Mouse (Mus musculus): Measurements from ENCODE around the gene Krtap16-1.
A peak's percentile ranks its signal among the peaks of the same experiment; 100 is the strongest.

The Krtap16-1 gene

DNA sequence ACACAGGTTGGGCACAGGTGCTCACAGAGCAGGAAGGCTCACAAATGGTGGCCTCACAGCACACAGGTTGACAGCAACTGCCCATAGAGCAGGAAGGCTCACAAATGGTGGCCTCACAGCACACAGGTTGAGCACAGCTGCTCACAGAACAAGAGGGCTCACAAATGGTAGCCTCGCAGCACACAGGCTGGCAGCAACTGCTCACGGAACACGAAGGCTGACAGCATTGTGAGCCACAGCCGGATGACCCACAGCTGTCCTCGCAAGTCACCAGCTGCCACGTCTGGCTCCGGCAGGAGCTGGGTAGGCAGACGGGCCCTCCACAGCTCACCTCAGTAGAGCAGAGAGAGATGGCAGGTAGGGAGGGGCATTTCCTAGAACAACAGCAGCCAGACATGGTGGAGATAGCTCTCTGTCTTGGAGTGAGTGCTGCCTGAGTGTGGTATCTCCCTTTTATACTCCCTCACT, at the start of gene Krtap16-1:
Gene Krtap16-1, minus strand, starts transcription at position 418 of the 468 bp plus-strand sequence.
- DNase-seq (ENCODE audit: low spot score), result no peak

DNA sequence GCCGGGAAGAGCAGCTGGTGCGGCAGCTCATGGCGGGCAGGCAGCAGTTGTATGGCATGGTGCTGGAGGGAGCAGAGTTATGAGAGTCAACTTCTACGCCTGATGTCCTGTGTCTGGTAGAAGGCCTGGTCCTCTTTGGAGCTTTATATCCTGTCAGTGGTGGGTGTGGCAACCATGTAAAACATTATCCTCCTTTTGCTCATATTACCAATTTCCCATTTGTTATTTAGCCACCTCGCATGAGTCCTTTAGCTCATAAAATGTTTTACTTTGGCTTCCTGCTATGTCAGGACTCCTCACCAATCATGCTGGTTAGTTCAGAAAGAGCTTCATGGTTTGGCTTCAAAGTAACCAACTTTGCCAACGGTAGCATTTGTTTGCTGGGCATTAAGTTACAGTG, 43.4 kb upstream of the Krtap16-1 start, which contains the start of gene Krt33b:
Gene Krt33b, minus strand, starts transcription at position 101 of the 400 bp plus-strand sequence.
- DNase-seq (ENCODE audit: low spot score), result no peak

DNA sequence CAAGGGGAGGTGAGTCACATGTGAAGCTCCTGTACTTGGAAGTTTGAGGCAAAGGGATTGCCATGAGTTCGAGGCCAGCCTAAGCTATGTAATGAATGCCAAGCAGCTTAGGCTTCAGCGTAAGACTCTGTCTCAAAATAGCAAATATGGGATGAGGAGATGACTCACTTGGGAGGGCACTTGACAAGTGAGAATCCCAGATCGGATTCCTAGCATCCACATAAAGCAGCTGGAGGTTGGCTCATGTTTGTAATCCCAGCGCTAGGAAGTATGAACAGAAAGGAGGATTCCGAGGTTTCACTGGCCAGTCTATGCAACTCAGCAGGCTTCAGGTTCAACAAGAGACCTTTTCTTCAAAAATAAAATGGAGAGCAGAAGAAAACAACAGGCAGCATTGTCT, 35.0 kb upstream of the Krtap16-1 start:
- no peak for DNase-seq (ENCODE audit: low spot score)

DNA sequence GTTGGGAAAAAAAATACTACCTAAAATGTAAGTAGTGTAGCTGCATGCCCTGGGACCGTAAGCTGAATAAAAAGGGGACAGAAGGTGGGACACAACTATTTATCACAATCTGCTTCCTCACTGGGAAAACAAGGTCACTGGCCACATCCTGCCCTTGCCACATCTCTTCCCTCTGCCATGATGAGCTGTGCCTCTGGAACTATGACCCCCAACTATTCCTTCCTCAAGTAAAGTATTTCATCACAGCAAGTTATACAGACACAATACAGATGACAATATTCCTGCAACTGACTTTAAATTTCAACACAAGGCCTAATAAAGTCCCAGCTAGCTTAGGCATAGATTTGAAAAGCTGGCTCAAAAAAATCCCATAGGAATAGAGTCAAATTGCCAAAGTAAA, 33.1 kb upstream of the Krtap16-1 start:
- DNase-seq (ENCODE audit: low spot score), result no peak

DNA sequence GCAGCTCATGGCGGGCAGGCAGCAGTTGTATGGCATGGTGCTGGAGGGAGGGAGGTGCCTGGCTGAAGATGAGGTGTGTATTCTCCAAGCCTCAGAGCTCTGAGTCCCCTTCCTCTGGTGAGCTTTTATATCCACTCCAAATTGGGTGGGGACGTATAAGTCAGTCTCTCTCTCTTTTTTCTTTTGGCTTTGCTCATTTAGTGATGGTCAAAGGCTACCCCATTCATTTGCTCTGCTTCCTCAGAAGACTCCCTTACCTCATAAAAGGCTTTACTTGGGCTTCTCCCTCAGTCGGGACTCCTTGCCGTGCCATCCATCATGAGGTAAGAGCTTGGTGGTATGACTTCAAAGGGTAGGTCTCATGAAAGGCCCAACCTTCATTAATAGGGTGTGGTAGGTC, 29.7 kb upstream of the Krtap16-1 start, which contains the start of gene Krt33a:
Gene Krt33a, minus strand, starts transcription at position 101 of the 400 bp plus-strand sequence.
- no peak for DNase-seq (ENCODE audit: low spot score)

DNA sequence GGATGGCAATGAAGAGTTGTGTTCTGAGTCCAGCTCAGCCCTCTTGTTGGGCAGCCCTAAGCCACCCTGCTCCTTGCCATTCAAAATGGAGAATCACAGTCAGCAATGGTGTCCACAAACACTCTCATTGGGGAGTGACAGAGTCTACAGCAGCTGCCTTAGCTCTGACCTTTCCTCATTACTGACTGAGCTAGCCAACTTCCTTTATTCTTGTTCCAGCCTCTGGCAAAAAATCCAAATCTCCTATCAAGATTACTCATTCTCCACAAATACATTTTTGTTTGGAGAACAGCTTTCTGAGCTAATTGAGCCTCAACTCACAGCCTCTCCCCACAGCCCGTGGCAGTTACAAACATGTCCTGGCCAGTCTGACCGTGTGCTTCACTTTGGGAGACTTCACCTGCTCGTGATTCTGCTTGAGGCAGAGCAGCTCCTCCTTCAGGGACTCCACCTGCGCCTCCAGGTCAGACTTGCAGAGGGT, 27.3 kb upstream of the Krtap16-1 start:
- DNase-seq (ENCODE audit: low spot score), result no peak

DNA sequence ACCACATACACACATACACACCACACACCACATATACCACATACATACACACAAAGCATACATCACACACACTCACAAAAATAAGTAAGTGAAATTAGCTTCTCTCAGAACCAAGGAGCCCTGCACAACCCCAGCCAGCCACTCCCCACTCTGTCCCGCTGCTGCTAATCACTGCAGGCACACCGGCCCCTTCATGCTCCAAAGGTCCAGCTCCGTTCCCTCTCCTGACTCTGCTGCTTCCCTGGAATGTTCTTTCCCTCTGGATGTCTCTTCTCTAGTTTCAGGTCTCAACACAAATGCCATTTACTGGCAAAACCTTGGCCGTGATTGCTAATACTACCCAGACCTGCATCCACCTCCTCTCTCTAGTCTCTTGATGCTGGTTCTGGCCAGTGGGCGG, 24.3 kb upstream of the Krtap16-1 start:
- no peak for DNase-seq (ENCODE audit: low spot score)

DNA sequence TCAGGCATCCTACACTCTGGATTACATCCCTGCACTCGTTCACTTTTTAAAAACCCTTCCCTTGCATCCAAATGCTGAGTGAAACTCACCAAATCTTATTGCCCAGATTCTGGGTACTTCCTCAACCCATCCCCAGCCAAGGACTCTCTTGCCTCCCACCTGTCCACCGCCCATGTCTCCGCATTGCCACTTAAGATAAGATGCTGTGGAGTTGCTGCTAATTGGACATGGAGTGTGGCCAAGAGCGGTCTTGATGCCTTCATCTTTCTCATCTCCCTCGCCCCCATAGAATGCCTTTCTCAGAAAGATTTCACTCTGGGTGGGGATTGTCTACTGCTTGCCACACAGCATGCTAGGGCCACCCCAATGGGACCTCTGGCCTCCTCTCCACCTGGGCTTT, 21.9 kb upstream of the Krtap16-1 start:
- DNase-seq (ENCODE audit: low spot score), result no peak

DNA sequence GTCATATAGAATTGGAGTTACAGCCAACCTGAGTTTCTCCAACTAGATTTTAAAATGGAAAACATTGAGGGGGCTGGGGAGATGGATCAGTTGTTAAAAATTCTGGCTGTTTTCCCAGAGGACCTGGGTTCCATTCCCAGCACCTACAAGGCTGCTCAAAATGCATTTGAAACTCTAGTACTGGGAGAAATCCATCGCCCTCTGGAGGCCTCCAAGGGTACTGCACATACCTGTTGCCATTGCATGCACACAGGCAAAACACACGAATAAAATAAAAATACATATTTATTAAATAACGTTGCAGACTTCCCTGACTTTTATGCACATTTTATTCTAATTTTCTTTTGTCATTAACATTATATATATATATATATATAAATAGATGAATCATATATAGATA, 20.2 kb upstream of the Krtap16-1 start:
- no peak for DNase-seq (ENCODE audit: low spot score)

DNA sequence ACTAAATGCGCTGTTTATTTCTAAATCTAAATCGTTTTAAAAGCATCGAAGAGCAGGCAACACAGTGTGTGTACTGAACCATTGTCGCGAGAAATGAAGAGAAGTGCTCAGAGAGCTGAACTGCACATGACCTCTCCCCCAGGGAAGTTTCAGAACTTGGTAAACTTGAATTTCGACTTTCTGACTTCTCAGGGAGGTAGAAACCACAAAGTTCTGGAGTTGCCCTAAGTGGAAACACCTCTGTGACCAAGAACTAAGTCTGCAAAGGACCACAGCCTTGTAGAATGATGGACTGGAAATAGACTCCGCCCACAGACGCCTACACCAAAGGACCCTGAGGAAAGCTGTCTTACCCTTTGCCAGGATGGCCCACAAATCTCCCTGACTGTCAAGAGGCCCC, 19.5 kb upstream of the Krtap16-1 start:
- DNase-seq (ENCODE audit: low spot score), result no peak

DNA sequence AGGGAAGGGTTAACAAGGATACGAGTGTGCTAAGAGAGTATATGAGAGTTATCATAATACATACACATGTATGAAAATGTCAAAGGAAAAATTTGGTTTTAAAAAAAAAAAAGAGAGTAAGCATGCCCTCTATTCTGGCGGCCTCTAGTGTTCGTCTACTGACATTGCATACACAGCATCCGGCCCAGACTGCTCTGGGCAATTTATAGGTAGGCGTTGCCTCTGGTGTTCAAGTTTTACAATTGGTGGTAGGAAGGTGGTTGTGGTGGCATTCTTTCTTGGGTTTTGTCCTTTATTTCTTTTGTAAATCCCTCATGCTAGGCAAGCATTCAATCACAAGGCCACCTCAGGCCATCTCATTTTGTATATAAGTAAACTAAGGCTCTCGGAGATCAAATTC, 18.4 kb upstream of the Krtap16-1 start:
- DNase-seq (ENCODE audit: low spot score), result peak; percentile 6

DNA sequence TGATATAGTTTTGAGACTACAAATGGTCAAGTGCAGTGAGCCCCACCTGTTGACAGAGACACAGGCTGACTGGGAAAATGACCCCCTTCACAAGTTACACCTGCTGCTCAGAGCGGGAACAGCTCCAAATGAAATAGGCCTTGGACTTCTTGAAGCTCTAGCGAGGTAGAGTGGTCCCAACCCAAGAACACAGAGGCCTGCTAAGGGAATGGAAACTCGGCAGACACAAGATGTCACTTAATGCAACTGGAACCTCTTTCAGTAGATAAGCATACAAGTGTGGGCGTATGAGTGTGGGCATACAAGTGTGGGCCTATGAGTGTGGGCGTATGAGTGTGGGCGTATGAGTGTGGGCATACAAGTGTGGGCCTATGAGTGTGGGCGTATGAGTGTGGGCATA, 12.7 kb upstream of the Krtap16-1 start:
- DNase-seq (ENCODE audit: low spot score), result no peak

DNA sequence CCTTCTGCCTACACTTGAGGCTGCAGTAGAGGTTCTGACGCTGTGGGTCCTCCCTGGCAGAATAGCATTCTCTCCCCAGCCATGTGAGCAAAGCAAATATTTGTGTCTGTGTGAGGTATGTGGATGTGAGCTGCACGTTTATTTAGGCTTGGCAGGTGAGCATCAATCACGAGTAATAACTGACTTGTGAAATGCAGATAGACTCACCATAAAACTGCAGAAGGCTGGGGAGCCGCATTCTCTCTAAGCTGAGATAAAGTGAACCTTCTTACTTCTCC, 7.9 kb upstream of the Krtap16-1 start:
- no peak for DNase-seq (ENCODE audit: low spot score)

DNA sequence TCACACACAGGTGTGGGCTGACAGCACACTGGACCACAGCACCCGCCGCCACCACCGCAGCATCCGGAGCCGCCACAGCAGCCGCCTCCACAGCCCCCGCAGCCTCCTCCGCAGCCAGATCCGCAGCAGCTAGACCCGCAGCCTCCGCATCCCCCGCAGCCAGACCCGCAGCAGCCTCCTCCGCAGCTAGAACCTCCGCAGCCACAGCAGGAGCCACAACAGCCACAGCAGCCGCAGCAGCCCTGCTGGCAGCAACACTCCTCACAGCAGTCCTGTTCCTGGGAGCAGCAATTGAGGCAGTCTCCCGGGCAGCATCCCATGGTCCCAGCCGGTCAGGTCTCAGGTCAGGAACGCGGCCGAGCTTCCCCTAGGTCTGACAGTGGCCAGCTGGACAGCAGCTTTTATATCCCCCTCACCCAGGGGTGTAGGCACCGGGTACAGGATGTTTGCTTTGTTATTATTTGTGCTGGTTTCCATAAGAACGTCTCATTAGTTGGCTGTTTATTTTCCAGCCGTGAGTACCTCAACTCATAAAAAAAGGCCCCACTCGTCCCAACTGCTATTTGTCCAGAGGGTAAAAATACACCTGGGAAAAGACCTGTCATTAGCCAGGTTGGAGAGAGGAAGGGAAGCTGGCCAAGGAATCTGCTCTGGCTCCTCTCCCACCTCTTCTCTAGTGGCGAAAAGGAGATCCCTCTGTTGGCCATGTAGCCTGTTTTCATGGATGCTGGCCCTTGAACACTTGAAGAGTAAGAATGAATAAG, 7.4 kb upstream of the Krtap16-1 start, which contains the start of gene Krtap17-1:
Gene Krtap17-1, minus strand, starts transcription at position 375 of the 764 bp plus-strand sequence.
- no peak for DNase-seq (ENCODE audit: low spot score)

DNA sequence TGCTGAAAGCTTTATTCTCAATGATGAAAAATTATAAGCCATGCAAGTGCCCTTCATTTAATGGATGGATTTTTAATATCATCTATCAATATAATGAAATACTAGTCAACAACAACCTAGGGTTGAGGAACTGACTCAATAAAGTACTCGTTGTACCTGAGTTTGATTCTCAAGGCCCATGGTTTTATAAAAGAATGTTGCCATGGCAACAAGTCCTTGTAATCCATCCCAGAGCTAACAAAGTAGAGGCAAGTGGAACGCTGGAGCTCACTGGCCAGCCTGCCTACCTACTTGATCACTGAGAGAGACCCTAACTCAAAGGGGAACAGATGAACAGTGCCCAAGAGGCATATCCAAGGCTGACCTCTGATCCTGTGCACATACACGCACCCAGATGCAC, 4.2 kb upstream of the Krtap16-1 start:
- DNase-seq (ENCODE audit: low spot score), result no peak

DNA sequence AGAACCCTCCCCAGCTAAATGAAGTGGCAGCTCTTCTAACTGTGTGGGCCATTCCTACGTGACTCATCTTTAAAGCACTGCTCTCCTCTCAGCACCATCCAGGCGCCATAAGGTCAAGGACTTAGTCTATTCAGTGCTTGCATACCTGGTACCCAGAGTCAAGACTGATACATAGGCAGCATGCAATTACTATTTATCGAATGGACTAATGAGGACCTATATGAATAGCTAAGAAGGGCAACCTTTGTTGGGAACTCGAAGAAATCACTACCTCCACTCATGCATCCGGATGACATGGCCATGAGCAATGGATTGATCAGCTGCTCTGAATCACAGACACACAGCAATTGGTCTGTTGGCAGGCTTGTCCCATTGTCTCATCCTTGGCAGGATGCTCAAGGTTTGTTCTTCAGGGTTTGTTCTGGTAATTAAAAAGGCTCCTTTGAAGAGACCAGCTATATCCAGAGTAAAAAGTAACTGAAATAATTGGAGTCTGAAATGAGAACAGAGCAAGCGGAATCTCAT, 3.5 kb upstream of the Krtap16-1 start:
- DNase-seq (ENCODE audit: low spot score), result no peak

DNA sequence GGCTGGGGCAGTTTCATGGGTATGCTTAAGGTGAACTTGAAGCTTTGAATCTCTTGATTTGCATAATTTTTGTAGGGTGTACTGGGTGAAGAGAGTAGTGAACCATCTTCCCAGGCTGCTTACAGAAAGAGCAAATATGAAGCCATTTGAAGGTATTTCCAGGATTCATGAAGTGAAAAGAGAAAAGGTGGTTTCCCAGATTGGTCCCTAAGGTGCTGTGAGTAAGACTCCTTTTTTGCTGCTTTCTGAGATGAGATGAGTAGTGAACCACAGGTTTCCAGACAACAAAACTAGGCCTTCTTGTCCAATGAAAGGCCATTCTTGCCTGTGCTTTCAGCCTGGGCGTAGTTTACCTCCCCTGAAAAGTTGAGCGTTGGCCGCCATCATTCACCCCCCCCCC, 2.1 kb upstream of the Krtap16-1 start:
- DNase-seq (ENCODE audit: low spot score), result no peak

DNA sequence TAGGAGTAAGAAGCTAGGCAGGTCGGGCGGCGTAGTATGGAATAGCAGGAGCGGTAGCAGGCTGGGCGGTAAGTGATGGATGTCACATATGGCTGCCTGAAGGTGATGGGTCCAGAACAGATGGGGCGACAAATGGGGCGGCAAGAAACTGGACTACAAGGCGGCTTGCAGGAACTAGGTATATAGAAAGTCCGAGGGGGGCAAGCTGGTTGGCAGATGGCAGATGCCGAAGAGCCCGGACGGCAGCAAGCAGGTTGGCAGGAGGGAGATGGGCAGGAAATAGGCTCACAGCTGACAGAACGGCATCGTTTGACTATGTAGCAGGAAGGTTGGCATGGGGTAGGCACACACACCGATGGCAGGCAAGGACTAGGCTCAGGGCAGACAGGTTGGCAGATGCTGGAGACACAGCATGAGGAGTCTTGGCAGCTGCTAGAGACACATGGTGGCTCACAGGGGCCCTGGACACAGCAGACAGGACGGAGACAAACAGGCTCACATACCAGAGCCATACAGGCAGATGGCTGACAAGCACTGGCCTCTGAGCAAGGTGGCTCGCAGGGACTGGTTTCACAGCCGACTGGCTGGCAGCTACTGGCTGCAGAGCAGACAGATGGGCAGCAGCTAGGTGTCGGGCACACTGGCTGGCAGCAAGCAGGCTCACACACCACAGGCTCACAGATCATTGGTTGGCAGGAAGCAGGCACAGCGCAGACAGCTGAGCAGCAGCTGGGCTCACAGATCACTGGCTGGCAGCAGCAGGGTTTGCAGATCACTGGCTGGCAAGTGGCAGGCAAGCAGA, 905 bp downstream of the Krtap16-1 start:
- no peak for DNase-seq (ENCODE audit: low spot score)

DNA sequence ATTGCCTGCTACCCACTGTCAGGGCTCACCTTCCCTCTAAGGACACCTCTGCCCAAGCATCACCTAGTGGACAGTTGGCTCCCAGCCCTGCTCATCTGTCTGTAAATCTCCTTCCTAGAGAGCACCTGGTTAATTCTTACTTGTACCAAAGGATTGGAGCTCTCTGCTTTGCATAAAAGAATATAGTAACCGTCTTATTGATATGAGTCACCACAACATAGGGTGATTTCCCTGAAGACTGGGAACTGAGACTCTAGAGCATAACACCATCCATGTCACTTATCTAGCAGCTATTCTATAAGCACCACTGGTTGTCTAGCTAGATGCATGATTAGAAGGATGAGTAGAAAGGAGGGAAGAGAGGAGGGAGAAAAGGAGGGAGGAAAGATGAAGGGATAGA, 3.0 kb downstream of the Krtap16-1 start:
- no peak for DNase-seq (ENCODE audit: low spot score)

DNA sequence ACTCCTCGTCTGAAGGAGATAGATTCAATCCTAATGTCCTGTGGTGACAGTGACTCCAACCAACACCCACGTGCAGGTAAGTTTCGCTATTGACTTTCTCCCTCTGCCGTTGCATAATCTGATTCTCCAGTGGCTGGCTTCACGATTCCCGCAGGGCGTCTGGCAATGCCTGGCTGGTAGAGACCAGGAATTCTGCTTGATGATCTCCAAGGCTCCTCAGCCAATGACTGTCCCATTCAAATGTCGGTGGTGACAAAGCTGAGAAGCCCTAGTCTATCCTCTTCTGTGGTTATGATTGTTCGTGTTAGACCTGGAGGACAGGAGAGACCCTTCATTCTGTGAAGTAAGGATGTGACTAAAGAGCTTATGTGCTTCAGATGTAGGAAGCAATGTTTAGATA, 3.7 kb downstream of the Krtap16-1 start:
- DNase-seq (ENCODE audit: low spot score), result no peak

DNA sequence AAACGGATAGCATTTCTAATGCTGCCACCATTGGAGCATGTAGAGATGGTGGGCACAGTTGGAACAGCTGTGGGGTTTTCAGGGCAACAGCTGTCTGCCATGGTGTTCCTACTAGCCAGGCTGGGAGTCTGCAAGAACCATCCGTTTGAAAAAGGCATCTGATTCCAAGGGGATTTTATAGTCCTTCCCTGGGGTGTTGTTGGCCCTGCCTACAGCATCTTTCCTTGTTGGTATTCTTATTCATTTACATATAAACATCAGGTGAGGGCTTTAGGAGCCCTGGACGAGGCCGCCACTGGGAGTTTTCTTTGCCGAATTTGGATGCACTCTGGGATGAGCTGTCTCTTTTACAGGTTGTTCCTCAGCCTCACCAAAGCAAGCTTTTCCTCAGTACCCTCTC, 7.4 kb downstream of the Krtap16-1 start, which contains the start of gene Krtap29-1:
Gene Krtap29-1, minus strand, starts transcription at position 101 of the 400 bp plus-strand sequence.
- no peak for DNase-seq (ENCODE audit: low spot score)

DNA sequence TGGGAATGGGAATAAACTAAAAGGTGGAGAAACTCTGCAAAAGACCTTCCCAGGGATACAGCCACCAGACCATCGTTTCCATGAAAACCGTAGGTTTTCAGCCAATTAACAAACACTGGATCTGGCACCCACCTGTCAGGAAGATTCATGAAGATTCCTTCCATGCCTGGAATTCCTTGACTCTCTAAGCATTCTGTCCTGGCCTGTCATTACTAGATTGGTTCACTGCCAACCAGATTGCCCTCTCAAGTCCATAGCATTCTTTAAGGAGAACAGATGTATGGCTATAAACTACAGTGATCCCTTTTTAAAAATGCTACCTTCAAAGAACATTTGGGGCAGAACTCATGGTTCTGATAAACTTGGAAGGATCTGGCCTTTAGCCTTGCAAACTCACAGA, 20.4 kb downstream of the Krtap16-1 start:
- no peak for DNase-seq (ENCODE audit: low spot score)

DNA sequence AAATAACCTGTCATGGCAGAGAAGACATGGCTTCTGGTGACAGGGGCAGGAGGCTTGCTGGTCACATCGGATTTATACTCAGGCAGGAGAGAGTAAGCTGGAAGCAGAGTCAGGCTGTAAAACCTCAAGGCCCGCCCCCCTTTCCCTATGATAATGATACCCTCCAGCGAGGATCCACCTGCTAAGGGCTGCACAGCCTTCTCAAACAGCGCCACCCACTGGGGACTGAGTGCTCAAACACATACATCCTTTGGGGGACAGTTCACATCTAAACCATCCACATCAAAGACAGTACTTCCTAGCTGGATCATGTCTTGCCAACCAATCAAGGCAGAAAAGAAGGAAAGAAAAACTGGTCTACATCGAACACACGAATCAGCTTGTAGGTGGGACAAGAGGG, 22.2 kb downstream of the Krtap16-1 start:
- DNase-seq (ENCODE audit: low spot score), result no peak
